Mouse (Mus musculus): Measurements from ENCODE around the gene Tmem45a. TPM values are rescaled to one million over a fixed set of nuclear protein-coding genes. Genes with fewer than 3 reads are reported as not detected.

Tmem45a gene
- polyA plus RNA-seq, 1 experiment = not detected

- TF ChIP-seq GATA1 (IDR thresholded peaks at IDR 0.05; ENCODE audit: low read length) = no peak
These were observed 84.4 kb downstream of the Tmem45a start for GRCm38 (mm10) chr16:56801370-56802109.

- TF ChIP-seq GATA1 (IDR thresholded peaks at IDR 0.05; ENCODE audit: low read length) = no peak
These were observed 85.0 kb downstream of the Tmem45a start for GRCm38 (mm10) chr16:56800946-56801345.

- no peak for TF ChIP-seq GATA1 (IDR thresholded peaks at IDR 0.05; ENCODE audit: low read length)
These were observed 85.5 kb downstream of the Tmem45a start for GRCm38 (mm10) chr16:56800469-56800868.

GRCm38 (mm10) chr16:56799541-56800029 lies 86.4 kb downstream of the Tmem45a start:
- no peak for TF ChIP-seq GATA1 (IDR thresholded peaks at IDR 0.05; ENCODE audit: low read length)

- no peak for TF ChIP-seq GATA1 (IDR thresholded peaks at IDR 0.05; ENCODE audit: low read length)
These were observed 87.1 kb downstream of the Tmem45a start for GRCm38 (mm10) chr16:56798873-56799272.

- no peak for TF ChIP-seq GATA1 (IDR thresholded peaks at IDR 0.05; ENCODE audit: low read length)
These were observed 90.4 kb downstream of the Tmem45a start, which contains the start of gene Adgrg7 for GRCm38 (mm10) chr16:56795481-56796139. Gene Adgrg7, minus strand, starts transcription at chr16:56795855.

- no peak for TF ChIP-seq GATA1 (IDR thresholded peaks at IDR 0.05; ENCODE audit: low read length)
These were observed 91.4 kb downstream of the Tmem45a start for GRCm38 (mm10) chr16:56794383-56795144.

- no peak for TF ChIP-seq GATA1 (IDR thresholded peaks at IDR 0.05; ENCODE audit: low read length)
These were observed 92.2 kb downstream of the Tmem45a start for GRCm38 (mm10) chr16:56793778-56794177.

- no peak for TF ChIP-seq GATA1 (IDR thresholded peaks at IDR 0.05; ENCODE audit: low read length)
These were observed 100.0 kb downstream of the Tmem45a start for GRCm38 (mm10) chr16:56785943-56786342.

GRCm38 (mm10) chr16:56771163-56772105 lies 114.5 kb downstream of the Tmem45a start:
- no peak for TF ChIP-seq GATA1 (IDR thresholded peaks at IDR 0.05; ENCODE audit: low read length)

Other genes with a start within 250 kb of the Tmem45a start
- gene Tfg, start 168.7 kb downstream of the Tmem45a start, polyA plus RNA-seq (2012) = 59.7 and 99.4 TPM in 2 replicates
- gene Adgrg7, start 90.3 kb downstream of the Tmem45a start, polyA plus RNA-seq (2012) = not detected in 2 replicates
- gene Lnp1, start 41.9 kb upstream of the Tmem45a start, polyA plus RNA-seq (2012) = not detected in 2 replicates
- not detected in 2 replicates for gene Tmem45a2, start 185.2 kb upstream of the Tmem45a start, polyA plus RNA-seq (2012)
- gene Tomm70a, start 235.5 kb upstream of the Tmem45a start, polyA plus RNA-seq (2012) = 58.9 and 82.6 TPM in 2 replicates

Data from G1E-ER4 (cell line).